Mouse (Mus musculus) lung, adult 2 months (tissue): ENCODE data around the gene Medag.

Experiments
- CTCF ChIP-seq: fragments of 200-500 bp; IDR thresholded peaks from 2 replicates; pipeline ENCODE4 v1.5.1; 2011; ENCODE audit warnings: mild to moderate bottlenecking, low read length, control low read depth; ENCODE audit not compliant: insufficient read depth
- POLR2A ChIP-seq: fragments of 200-500 bp; IDR thresholded peaks from 2 replicates; pipeline ENCODE4 v1.6.1; 2011; ENCODE audit warnings: low read depth, mild to moderate bottlenecking, control low read depth, low read length, borderline replicate concordance; ENCODE audit errors: extremely low read depth

- TF ChIP-seq CTCF (no peak), POLR2A (no peak)
Measured at GRCm38 (mm10) chr5:149375074-149375888, 36.3 kb upstream of the Medag start.
